Mouse (Mus musculus) activated CD4-positive, CD25-positive, alpha-beta regulatory T cell, adult 4 months (primary cell): ENCODE results near the gene Psmd1. TPM values are rescaled to one million over a fixed set of nuclear protein-coding genes. Genes with fewer than 3 reads are reported as not detected.

Experiments
- ATAC-seq: one replicate; pipeline ENCODE4 v1.8.0; 2017
- polyA plus RNA-seq, 2 experiments: library from polyadenylated mRNA; unstranded; fragments of 100-300 nt; shearing (Covaris generic); gene quantifications; one replicate each; pipeline ENCODE4 v1.2.1; 2017

Gene Psmd1
- polyA plus RNA-seq, 2 experiments from 2014 or later = 79.9 to 86.8 TPM

GRCm38 (mm10) chr1:86062523-86062922, 1.7 kb upstream of the Psmd1 start:
- no peak for ATAC-seq

- ATAC-seq = no peak
These were observed 12.4 kb downstream of the Psmd1 start for GRCm38 (mm10) chr1:86076565-86076964.

GRCm38 (mm10) chr1:86094413-86094812, 30.2 kb downstream of the Psmd1 start:
- ATAC-seq = no peak

GRCm38 (mm10) chr1:86105054-86105453, 40.9 kb downstream of the Psmd1 start:
- no peak for ATAC-seq

GRCm38 (mm10) chr1:86111779-86112178, 47.6 kb downstream of the Psmd1 start, which contains the start of gene Htr2b:
Htr2b (minus strand) TSS chr1:86111970.
- no peak for ATAC-seq

- no peak for ATAC-seq
These were observed 50.0 kb downstream of the Psmd1 start for GRCm38 (mm10) chr1:86114141-86114540.

- no peak for ATAC-seq
These were observed 55.4 kb downstream of the Psmd1 start for GRCm38 (mm10) chr1:86119549-86119948.

GRCm38 (mm10) chr1:86126036-86126435, 61.8 kb downstream of the Psmd1 start:
- ATAC-seq = no peak

- no peak for ATAC-seq
These were observed 69.2 kb downstream of the Psmd1 start, which contains the start of gene Gm21972 for GRCm38 (mm10) chr1:86133337-86133736. Gm21972 (plus strand) TSS chr1:86133637.

GRCm38 (mm10) chr1:86135315-86135714, 71.1 kb downstream of the Psmd1 start:
- ATAC-seq = no peak

- ATAC-seq = no peak
These were observed 76.9 kb downstream of the Psmd1 start for GRCm38 (mm10) chr1:86141081-86141480.

GRCm38 (mm10) chr1:86143165-86143564, 79.0 kb downstream of the Psmd1 start:
- ATAC-seq = no peak

GRCm38 (mm10) chr1:86144001-86144944, 80.1 kb downstream of the Psmd1 start:
- no peak for ATAC-seq

GRCm38 (mm10) chr1:86146293-86146692, 82.1 kb downstream of the Psmd1 start:
- ATAC-seq = no peak

GRCm38 (mm10) chr1:86147557-86147956, 83.4 kb downstream of the Psmd1 start:
- ATAC-seq = no peak

- no peak for ATAC-seq
These were observed 84.0 kb downstream of the Psmd1 start for GRCm38 (mm10) chr1:86148161-86148560.

GRCm38 (mm10) chr1:86150929-86151328, 86.7 kb downstream of the Psmd1 start:
- no peak for ATAC-seq

- no peak for ATAC-seq
These were observed 87.2 kb downstream of the Psmd1 start for GRCm38 (mm10) chr1:86151376-86151775.

- ATAC-seq = no peak
These were observed 88.4 kb downstream of the Psmd1 start for GRCm38 (mm10) chr1:86152618-86153017.

GRCm38 (mm10) chr1:86154133-86154823, 90.1 kb downstream of the Psmd1 start, which contains the start of gene Armc9:
Armc9 (plus strand) TSS chr1:86154780.
- ATAC-seq = peak; percentile 100

- ATAC-seq = no peak
These were observed 90.6 kb downstream of the Psmd1 start for GRCm38 (mm10) chr1:86154824-86155164.

GRCm38 (mm10) chr1:86156075-86156474, 91.9 kb downstream of the Psmd1 start:
- no peak for ATAC-seq

- ATAC-seq = no peak
These were observed 92.4 kb downstream of the Psmd1 start for GRCm38 (mm10) chr1:86156595-86156994.

GRCm38 (mm10) chr1:86160059-86160458, 95.9 kb downstream of the Psmd1 start:
- ATAC-seq = no peak
